Mouse (Mus musculus) spleen, adult 2 months (tissue): ENCODE results near the gene Ank. TPM values are rescaled to one million over a fixed set of nuclear protein-coding genes. Genes with fewer than 3 reads are reported as not detected.
A peak's percentile ranks its signal among the peaks of the same experiment; 100 is the strongest.

ENCODE experiments used
- DNase-seq, 2 experiments: peaks; one replicate each; pipeline versions ENCODE4 v3.0.0 to v3.0.0-alpha.2; 2012 to 2021; ENCODE audit warnings: low spot score in 2 of 2, low read depth in 1 of 2
- H3K27ac ChIP-seq: fragments of 200-500 bp; 2 replicates; pipeline ENCODE4 v1.5.1; 2012; ENCODE audit warnings: low read length, inconsistent platforms; ENCODE audit not compliant: insufficient read depth
- H3K27me3 ChIP-seq: fragments of 200-500 bp; 2 replicates; pipeline ENCODE4 v1.6.1; 2012; ENCODE audit warnings: mild to moderate bottlenecking, moderate library complexity, low read length, inconsistent platforms; ENCODE audit not compliant: control insufficient read depth, insufficient read depth
- H3K36me3 ChIP-seq: fragments of 200-500 bp; 2 replicates; pipeline ENCODE4 v1.6.1; 2012; ENCODE audit warnings: mild to moderate bottlenecking, low read length, inconsistent platforms; ENCODE audit not compliant: control insufficient read depth, insufficient read depth
- H3K4me1 ChIP-seq: fragments of 200-500 bp; 2 replicates; pipeline ENCODE4 v1.6.1; 2011; ENCODE audit warnings: inconsistent platforms; ENCODE audit not compliant: control insufficient read depth, insufficient read depth, insufficient read length
- H3K4me3 ChIP-seq: fragments of 200-500 bp; 2 replicates; pipeline ENCODE4 v1.5.1; 2011; ENCODE audit warnings: mild to moderate bottlenecking, inconsistent platforms; ENCODE audit not compliant: insufficient read depth, insufficient read length; ENCODE audit errors: extremely low read depth
- CTCF ChIP-seq: fragments of 200-500 bp; IDR thresholded peaks from 2 replicates; pipeline ENCODE4 v1.5.1; 2011; ENCODE audit warnings: mild to moderate bottlenecking, inconsistent platforms; ENCODE audit not compliant: insufficient read depth, insufficient read length, insufficient replicate concordance; ENCODE audit errors: extremely low read depth
- POLR2A ChIP-seq: fragments of 200-500 bp; IDR thresholded peaks from 2 replicates; pipeline ENCODE4 v1.6.1; 2011; ENCODE audit warnings: low read depth, low read length, inconsistent platforms
- WGBS: fragments of 180-500 bp; shearing (Covaris S2); methylation state at CpG from one replicate; pipeline ENCODE4 v1.1.7; 2018; 5-methylcytosine and 5-hydroxymethylcytosine counted together
- polyA plus RNA-seq: library from polyadenylated mRNA; depleted of rRNA; stranded (reverse); fragments of >200 nt; gene quantifications from 2 replicates; pipeline ENCODE4 v1.2.3, GENCODE M21; 2012; rRNA removed

Gene Ank
- polyA plus RNA-seq, 1 experiment = 20.2 TPM

DNA sequence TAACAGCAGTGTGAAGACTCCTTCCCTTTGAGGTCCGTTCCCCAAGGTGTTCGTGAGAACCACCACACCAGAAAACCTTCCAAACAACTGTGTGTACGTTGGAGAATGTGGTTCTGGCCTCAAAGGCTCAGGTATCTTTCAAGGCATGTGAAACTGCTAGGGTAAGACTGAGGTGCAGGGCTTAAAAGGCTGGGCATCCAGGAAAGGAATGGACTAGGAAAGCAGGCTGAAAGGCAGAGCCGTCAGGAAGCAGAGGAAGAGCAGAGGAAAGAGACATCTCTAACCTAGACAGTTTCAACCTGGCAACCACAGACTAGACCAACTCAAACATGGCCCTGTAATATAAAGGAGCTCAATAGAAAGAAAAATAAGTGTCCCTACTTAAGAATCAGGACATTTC, 162.6 kb downstream of the Ank start:
- WGBS = 54% methylated on average over 4 of the region's 4 CpGs
- TF ChIP-seq CTCF (no peak), POLR2A (no peak)
- DNase-seq = no peak
- H3K4me3 ChIP-seq = peak overlapping the region; percentile 37; the same call in 1 of the 2 replicates
- H3K4me1 ChIP-seq = peaks cover 35% of the 10 kb centered on the region; the same call in 1 of the 2 replicates
- H3K27ac ChIP-seq = 0 out of 2 replicates have a peak overlapping the region, but pooled peaks have one; percentile 29
- H3K27me3 ChIP-seq = no peaks in the 10 kb centered on the region
- peaks cover 3% of the 10 kb centered on the region; the same call in 1 of the 2 replicates for H3K36me3 ChIP-seq

DNA sequence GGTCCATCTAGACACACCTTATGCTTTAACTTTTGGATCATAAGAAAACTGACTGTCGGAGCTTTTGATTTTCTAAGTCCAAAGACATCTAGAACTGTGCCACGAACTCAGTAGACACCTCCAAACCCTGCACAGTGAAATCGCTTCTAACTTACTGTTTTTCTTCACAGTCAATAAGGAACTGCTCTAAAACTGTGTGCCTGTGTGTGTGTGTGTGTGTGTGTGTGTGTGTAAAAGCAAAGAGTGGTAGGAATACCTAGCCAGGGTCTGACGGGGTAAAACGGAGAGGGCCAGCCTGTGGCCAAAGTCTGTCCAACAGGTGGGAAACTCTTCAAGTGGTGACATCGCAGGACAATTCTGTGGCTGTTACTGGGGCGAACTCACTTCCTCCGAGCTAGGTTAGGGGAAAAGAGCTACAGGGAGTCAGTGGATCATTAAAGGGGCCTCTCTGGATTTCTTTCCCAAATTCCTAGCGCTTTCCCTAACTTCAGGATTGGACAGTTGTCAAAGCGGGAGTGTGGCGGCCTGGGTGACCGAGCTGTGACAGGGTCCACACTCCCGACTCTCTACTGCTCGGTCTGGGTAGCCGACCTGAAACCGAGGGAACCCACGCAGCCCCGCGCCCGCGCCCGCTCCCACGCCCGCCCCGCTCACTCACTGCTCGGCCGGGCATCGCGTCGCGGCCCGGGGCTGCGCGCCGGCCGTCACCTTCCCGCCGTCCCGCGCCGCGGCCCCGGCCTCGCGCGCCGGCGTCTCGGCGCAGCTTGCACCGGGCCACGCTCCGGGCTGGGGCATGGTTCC, 163.5 kb downstream of the Ank start:
- DNase-seq = no peak
- peaks cover 3% of the 10 kb centered on the region; the same call in 1 of the 2 replicates for H3K36me3 ChIP-seq
- WGBS = under 1% methylated on average over 52 of the region's 53 CpGs
- H3K4me1 ChIP-seq = peaks cover 28% of the 10 kb centered on the region; the same call in 1 of the 2 replicates
- peak overlapping the region; percentile 78 for H3K27ac ChIP-seq
- H3K27me3 ChIP-seq = no peaks in the 10 kb centered on the region
- H3K4me3 ChIP-seq = peak overlapping the region; percentile 93
- TF ChIP-seq POLR2A (no peak), CTCF (no peak)

DNA sequence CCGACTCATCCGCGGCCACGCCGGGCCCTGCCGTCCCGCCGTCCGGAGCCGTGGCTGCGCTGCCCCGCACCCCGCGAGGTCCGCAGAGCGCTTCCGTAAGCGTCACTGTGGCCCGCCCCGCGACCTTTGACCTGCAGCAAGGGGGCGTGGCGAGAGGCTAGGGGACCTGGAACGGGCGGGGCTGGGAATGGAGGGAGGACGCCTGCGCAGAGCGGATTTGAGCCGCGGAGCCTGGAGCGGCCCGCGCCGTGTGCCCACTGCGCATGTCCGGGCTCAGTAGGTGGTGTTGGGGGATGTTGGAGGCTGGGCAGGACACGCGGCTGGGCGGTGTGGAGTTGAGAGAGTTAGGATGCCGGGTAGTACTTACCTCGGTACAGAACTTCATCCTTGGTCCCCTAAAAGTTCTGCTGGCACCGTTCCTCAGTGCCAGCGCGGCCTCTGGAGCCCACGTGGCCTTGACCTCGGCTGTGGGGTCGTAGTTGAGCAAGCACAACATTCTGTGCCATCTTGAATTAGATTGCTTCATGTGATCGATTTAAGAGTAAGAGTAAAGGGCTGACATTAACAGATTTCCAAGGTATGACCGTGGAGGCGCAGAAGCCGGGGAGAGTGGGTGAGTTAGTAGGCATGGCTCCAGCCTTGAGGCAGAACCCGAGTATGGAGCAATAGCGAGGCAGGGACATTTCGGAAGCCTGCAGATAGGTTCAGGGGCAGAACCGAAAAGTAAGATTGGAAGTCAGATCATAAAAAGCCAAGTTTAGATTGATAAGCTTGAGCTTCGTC, 164.3 kb downstream of the Ank start, which contains the start of gene Otulin:
Gene Otulin (minus strand): TSS at position 93 of the 783 bp plus-strand sequence.
- peak within 1 kb of the TSS; percentile 93 for H3K4me3 ChIP-seq
- peaks cover 24% of the 10 kb centered on the region; the same call in 1 of the 2 replicates for H3K4me1 ChIP-seq
- H3K36me3 ChIP-seq = peaks cover 3% of the 10 kb centered on the region; the same call in 1 of the 2 replicates
- peak; percentile 88 to 99 for DNase-seq
- no peaks in the 10 kb centered on the region for H3K27me3 ChIP-seq
- TF ChIP-seq POLR2A (peak; percentile 73), CTCF (no peak)
- 12% methylated on average over 56 of the region's 56 CpGs for WGBS
- peak within 1 kb of the TSS; percentile 78 for H3K27ac ChIP-seq

DNA sequence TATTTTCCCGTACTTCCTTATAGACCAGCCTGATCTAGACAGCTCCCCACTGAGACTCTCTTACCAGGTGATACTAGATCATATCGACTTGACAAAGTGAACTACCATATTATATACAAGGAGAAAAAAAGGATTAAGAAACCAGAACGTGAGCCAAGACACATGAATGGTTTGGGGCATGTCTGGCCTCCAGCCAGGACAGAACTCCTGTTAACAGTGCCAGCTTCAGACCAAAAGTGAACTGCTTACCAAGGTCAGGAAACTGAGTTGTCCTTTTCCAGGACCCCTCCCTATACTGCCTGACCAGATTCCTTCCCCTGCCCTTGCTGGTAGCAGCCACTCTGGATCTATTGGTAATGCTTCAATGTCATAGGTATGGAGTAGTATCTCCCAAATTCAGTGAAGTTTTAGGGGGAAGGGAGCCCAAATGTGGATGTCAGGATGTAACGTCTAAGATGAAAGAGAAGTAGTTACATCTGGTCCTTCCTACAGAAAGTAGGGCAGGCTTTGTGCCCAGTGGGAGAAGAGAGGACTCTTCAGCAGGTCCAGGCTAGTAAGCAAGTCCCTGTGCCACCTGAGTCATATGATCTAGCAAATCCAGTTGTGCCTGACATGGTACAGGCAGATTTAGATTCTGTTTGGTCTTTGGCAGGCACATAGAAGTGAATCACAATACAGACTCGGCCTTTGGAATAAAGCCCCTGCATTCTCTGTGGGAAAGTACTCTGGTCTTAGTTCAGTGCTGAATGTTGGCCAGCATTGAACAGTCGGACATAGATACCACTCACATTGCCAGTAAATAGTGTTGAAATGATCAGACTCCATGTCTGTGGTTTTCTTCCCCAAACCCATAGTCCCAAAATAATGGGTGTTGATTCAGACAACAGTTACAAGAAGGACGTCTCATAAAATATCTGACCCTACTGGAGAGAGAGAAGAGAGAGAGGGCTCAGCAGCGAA, 167.7 kb downstream of the Ank start:
- Histone ChIP-seq H3K4me1 (no peaks in the 10 kb centered on the region; the same call in 1 of the 2 replicates), H3K4me3 (no peak overlapping the region), H3K36me3 (no peaks in the 10 kb centered on the region), H3K27ac (no peak overlapping the region), H3K27me3 (no peaks in the 10 kb centered on the region)
- WGBS = 82% methylated on average over 8 of the region's 8 CpGs
- TF ChIP-seq POLR2A (no peak), CTCF (no peak)
- no peak for DNase-seq

DNA sequence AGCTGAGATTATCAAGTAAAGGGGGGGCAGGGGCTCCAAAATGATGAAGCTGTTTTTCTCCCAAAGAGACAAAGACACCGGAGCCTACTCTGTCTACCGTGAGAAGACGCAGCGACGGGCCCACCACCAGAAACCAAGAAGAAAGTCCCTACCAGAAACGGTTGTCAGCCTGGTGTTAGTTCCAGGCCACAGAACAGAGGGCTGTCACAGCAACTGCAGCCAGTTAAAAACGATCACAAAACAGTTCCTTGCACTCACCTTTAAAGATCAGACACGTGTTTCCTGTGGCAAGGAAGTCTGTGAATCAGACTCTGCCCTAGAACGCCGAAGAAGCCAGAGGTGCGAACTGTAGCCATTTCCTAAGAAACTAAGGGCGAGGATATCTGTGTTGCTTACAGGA, 174.7 kb downstream of the Ank start:
- H3K4me1 ChIP-seq = peaks cover 3% of the 10 kb centered on the region; the same call in 1 of the 2 replicates
- peak overlapping the region; percentile 83 for H3K27ac ChIP-seq
- no peaks in the 10 kb centered on the region for H3K36me3 ChIP-seq
- DNase-seq = peak; percentile 47 to 53
- 9% methylated on average over 12 of the region's 12 CpGs for WGBS
- H3K27me3 ChIP-seq = no peaks in the 10 kb centered on the region
- H3K4me3 ChIP-seq = no peak overlapping the region
- TF ChIP-seq CTCF (no peak), POLR2A (no peak)

DNA sequence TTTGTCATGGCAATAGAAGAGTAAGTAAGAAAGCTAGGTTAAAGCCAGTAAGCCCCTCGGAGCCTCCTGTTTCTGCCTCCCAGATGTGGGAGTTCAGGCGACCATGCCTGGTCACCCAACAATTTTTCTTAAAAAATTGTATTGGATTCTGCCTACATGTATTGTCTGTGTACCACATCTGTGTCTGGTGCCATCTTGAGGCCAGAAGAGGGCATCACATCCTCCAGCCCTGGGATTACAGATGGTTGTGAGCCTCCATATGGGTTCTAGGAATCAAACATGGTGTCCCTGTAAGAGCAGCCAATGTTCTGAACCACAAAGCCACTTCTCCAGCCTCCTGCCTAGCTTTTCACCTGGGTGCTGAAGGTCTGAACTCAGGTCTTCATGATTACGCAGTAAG, 176.4 kb downstream of the Ank start:
- DNase-seq = peak in 1 of 2 experiments; percentile 58
- no peaks in the 10 kb centered on the region for H3K27me3 ChIP-seq
- TF ChIP-seq POLR2A (no peak), CTCF (peak; percentile 51; the same call in 1 of the 2 replicates)

More for the DNA sequence above, 176.4 kb downstream of the Ank start:
- no peak overlapping the region for H3K27ac ChIP-seq
- 92% methylated on average over 3 of the region's 3 CpGs for WGBS
- no peaks in the 10 kb centered on the region for H3K36me3 ChIP-seq
- peaks cover 3% of the 10 kb centered on the region; the same call in 1 of the 2 replicates for H3K4me1 ChIP-seq
- no peak overlapping the region for H3K4me3 ChIP-seq

Other genes with a start within 250 kb of the Ank start
- gene Otulin, start 164.0 kb downstream of the Ank start, polyA plus RNA-seq = 53.1 and 69.6 TPM in 2 replicates
- gene Otulinl, start 214.9 kb downstream of the Ank start, polyA plus RNA-seq = 15.2 and 16.0 TPM in 2 replicates